Mouse (Mus musculus): ENCODE results near the gene Tmem35b. TPM values are rescaled to one million over a fixed set of nuclear protein-coding genes. Genes with fewer than 3 reads are reported as not detected.

Tmem35b gene
- 17.8 and 22.6 TPM in 2 replicates for polyA plus RNA-seq (2012; rRNA removed; ENCODE audit: low replicate concordance)

GRCm38 (mm10) chr4:127123391-127123790 lies at the start of gene Tmem35b:
TSS of gene Tmem35b (plus strand) at chr4:127123691.

GRCm38 (mm10) chr4:127076875-127077548 lies 46.5 kb upstream of the Tmem35b start, which contains the start of gene Zmym6:
TSS of gene Zmym6 (plus strand) at chr4:127077383.

GRCm38 (mm10) chr4:127168914-127169345 lies 45.4 kb downstream of the Tmem35b start, which contains the start of gene Dlgap3:
TSS of gene Dlgap3 (plus strand) at chr4:127169204.

Other genes with a start within 250 kb of the Tmem35b start
- 5.5 and 11.6 TPM in 2 replicates for gene Zmym4, start 155.6 kb upstream of the Tmem35b start, polyA plus RNA-seq (2012; rRNA removed; ENCODE audit: low replicate concordance)
- gene Sfpq, start 102.4 kb upstream of the Tmem35b start, polyA plus RNA-seq (2012; rRNA removed; ENCODE audit: low replicate concordance) = 20.3 and 42.7 TPM in 2 replicates
- 1.6 and 2.7 TPM in 2 replicates for gene Zmym1, start 62.5 kb upstream of the Tmem35b start, polyA plus RNA-seq (2012; rRNA removed; ENCODE audit: low replicate concordance)
- 8.0 and 10.2 TPM in 2 replicates for gene Zmym6, start 46.3 kb upstream of the Tmem35b start, polyA plus RNA-seq (2012; rRNA removed; ENCODE audit: low replicate concordance)
- 0.11 and 0.35 TPM in 2 replicates for gene Dlgap3, start 45.5 kb downstream of the Tmem35b start, polyA plus RNA-seq (2012; rRNA removed; ENCODE audit: low replicate concordance)
- gene Smim12, start 120.1 kb downstream of the Tmem35b start, polyA plus RNA-seq (2012; rRNA removed; ENCODE audit: low replicate concordance) = 33.6 and 33.7 TPM in 2 replicates
- 51.2 and 54.4 TPM in 2 replicates for gene Gja4, start 190.3 kb downstream of the Tmem35b start, polyA plus RNA-seq (2012; rRNA removed; ENCODE audit: low replicate concordance)
- gene Gjb3, start 207.2 kb downstream of the Tmem35b start, polyA plus RNA-seq (2012; rRNA removed; ENCODE audit: low replicate concordance) = 0.40 and 6.2 TPM in 2 replicates
- gene Gjb4, start 230.4 kb downstream of the Tmem35b start, polyA plus RNA-seq (2012; rRNA removed; ENCODE audit: low replicate concordance) = 0.17 and 2.0 TPM in 2 replicates
- 1.9 and 4.9 TPM in 2 replicates for gene Gjb5, start 234.5 kb downstream of the Tmem35b start, polyA plus RNA-seq (2012; rRNA removed; ENCODE audit: low replicate concordance)

Data from subcutaneous adipose tissue, adult 2 months (tissue).